Mouse (Mus musculus) intestine, embryonic 14.5 days (tissue): ENCODE measurements around the gene Lama2. TPM values are rescaled to one million over a fixed set of nuclear protein-coding genes. Genes with fewer than 3 reads are reported as not detected.

Experiments
- ATAC-seq: fragments of 200-750 bp; cut with Nextera tagmentation; replicated peaks from 2 replicates; pipeline ENCODE4 v1.8.0; 2017; ENCODE audit warnings: low read depth, moderate number of reproducible peaks, moderate TSS enrichment, moderate library complexity; ENCODE audit not compliant: low FRiP score, low TSS enrichment
- DNase-seq: peaks from one replicate; pipeline ENCODE4 v3.0.0-alpha.2; 2018; ENCODE audit warnings: low spot score
- H3K27ac ChIP-seq: fragments of 300-500 bp; sonication (generic); 2 replicates; pipeline ENCODE4 v1.5.1; 2014; ENCODE audit warnings: low read depth, mild to moderate bottlenecking, control low read depth
- H3K27me3 ChIP-seq: fragments of 300-500 bp; sonication (generic); replicated peaks from 2 replicates; pipeline ENCODE4 v1.6.1; 2014; ENCODE audit warnings: low read length, control low read depth; ENCODE audit not compliant: control insufficient read depth, insufficient read depth
- H3K36me3 ChIP-seq: fragments of 300-500 bp; sonication (generic); 2 replicates; pipeline ENCODE4 v1.6.1; 2014; ENCODE audit warnings: low read length, control low read depth; ENCODE audit not compliant: control insufficient read depth, insufficient read depth
- H3K4me1 ChIP-seq: fragments of 300-500 bp; sonication (generic); replicated peaks from 2 replicates; pipeline ENCODE4 v1.6.1; 2014; ENCODE audit warnings: low read length, control low read depth, mixed read lengths; ENCODE audit not compliant: control insufficient read depth, insufficient read depth
- H3K4me2 ChIP-seq: fragments of 300-500 bp; sonication (generic); 2 replicates; pipeline ENCODE4 v1.6.1; 2014; ENCODE audit warnings: low read length
- H3K4me3 ChIP-seq: fragments of 300-500 bp; sonication (generic); 2 replicates; pipeline ENCODE4 v1.5.1; 2014; ENCODE audit warnings: low read depth, low read length, control low read depth, mixed read lengths
- H3K9ac ChIP-seq: fragments of 300-500 bp; sonication (generic); 2 replicates; pipeline ENCODE4 v1.6.1; 2014; ENCODE audit warnings: mild to moderate bottlenecking, low read length
- H3K9me3 ChIP-seq: fragments of 300-500 bp; sonication (generic); 2 replicates; pipeline ENCODE4 v1.6.1; 2016; ENCODE audit warnings: low read length, control low read depth; ENCODE audit not compliant: control insufficient read depth
- WGBS: fragments of 180-500 bp; shearing (Covaris S2); extraction: QIAGEN DNeasy Blood & Tissue Kit; methylation state at CpG from one replicate; pipeline ENCODE4 v1.1.7; 2014; 5-methylcytosine and 5-hydroxymethylcytosine counted together
- polyA plus RNA-seq: library from polyadenylated mRNA; unstranded; fragments of >200 nt; fragmentation: Nextera tagmentation; extraction: Ambion mirVana; gene quantifications from 2 replicates; pipeline ENCODE4 v1.2.1, GENCODE M21; 2014

Gene Lama2
- polyA plus RNA-seq, 1 experiment from 2014 or later, result 9.8 TPM

DNA sequence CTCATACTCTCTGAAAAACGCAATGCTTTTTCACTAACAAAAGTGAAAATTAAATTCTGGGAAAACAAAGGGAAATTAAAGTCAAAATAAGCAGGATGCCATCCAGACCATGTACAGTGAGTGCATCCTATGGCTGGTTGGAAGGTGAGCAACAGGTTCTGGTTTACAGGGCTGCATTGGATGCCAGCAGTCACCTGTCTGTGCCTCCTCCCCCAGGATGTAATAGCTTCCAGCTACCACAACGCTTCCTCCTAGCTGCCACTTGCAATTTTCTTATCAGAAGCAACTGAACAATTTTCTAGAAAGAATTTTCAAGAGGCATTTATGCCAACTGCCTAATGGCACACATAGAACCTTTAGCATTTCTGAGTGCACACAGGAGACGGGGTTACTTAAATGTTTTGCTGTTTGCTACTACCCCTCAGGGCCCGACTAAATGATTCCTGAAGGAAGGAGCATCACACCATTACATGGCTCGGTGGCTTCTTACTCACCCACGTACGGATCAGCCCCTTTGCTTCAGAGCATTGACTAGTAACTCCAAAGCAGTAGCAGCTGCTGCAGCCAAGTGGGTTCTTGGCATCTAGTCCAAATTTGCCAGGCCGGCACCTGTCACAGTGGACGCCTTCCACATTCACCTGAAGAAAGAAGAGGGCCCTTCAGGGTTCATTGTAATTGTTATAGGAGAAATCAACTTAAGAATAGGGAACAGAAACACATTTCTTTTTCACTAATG, 430.8 kb downstream of the Lama2 start:
- Histone ChIP-seq H3K9me3 (no peaks in the 10 kb centered on the region), H3K4me3 (no peak overlapping the region), H3K4me1 (no peaks in the 10 kb centered on the region), H3K9ac (no peak overlapping the region), H3K4me2 (no peak overlapping the region), H3K27me3 (no peaks in the 10 kb centered on the region), H3K27ac (no peak overlapping the region), H3K36me3 (no peaks in the 10 kb centered on the region)
- ATAC-seq (no peak), DNase-seq (no peak)
- WGBS, result 89% methylated on average over 9 of the region's 9 CpGs

DNA sequence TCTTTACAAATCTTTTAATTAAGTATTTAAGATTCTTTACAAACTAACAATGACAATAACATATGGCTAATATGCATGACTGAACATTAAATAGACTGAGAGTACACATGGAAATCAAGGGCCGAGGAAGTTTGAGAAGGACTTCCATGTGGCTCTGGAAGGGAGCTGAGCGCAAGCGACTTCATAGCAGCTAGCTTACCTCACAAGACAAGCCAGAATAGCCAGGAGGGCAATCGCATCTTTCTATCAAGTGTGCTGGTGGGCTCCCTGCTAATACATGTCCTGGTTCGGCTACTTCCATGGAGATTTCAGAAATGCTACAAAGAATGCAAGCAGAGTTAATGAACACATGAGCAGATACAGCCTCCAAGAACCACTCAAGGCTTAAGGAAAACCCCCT, 435.4 kb downstream of the Lama2 start:
- H3K36me3 ChIP-seq, result no peaks in the 10 kb centered on the region
- H3K27ac ChIP-seq, result no peak overlapping the region
- H3K4me1 ChIP-seq, result no peaks in the 10 kb centered on the region
- H3K4me2 ChIP-seq, result no peak overlapping the region
- DNase-seq (no peak), ATAC-seq (no peak)
- H3K4me3 ChIP-seq, result no peak overlapping the region
- H3K9ac ChIP-seq, result no peak overlapping the region
- no peaks in the 10 kb centered on the region for H3K9me3 ChIP-seq
- no peaks in the 10 kb centered on the region for H3K27me3 ChIP-seq
- WGBS, result 90% methylated on average over 5 of the region's 5 CpGs

DNA sequence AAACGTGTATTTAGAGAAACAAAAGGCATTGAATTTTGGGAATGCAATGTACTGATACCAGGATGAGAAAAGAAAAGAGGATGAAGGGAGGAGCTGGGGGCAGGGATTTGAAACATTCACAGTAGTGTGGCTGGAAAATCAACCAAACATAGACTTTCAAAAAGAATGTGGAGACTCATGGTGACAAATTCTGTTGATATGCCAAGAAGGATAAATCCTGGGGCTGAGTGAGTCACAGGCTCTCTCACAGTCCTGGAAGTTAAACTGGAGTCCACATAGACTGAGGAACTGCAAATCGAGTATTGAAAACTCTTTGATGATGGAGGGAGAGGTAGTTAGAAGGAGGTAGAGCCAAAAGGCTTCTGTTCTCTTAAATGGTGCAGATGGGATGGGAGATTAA, 445.3 kb downstream of the Lama2 start:
- H3K27me3 ChIP-seq, result no peaks in the 10 kb centered on the region
- H3K9ac ChIP-seq, result no peak overlapping the region
- no peak overlapping the region for H3K27ac ChIP-seq
- no peaks in the 10 kb centered on the region for H3K9me3 ChIP-seq
- 76% methylated on average over 2 of the region's 2 CpGs for WGBS
- H3K4me2 ChIP-seq, result no peak overlapping the region
- no peak for ATAC-seq
- H3K36me3 ChIP-seq, result no peaks in the 10 kb centered on the region
- DNase-seq, result no peak
- H3K4me3 ChIP-seq, result no peak overlapping the region
- H3K4me1 ChIP-seq, result no peaks in the 10 kb centered on the region

DNA sequence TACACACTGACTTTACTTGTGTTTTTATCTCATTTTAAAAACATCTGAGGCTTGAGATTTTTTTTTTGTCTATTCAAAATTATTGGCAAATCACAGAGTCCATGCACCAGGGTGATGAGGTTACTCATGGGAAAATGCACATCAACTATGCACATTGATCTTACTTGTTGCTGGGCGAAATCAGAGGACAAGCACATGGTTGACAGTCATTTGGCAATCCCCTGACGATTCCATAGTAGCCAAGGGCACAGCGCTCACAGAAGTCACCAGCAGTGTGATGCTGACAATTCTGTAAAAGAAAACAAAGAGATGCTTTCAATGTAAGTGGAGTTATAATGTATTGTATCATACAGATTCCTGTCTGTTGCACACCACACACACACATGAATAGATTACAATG, 454.8 kb downstream of the Lama2 start:
- H3K4me3 ChIP-seq, result no peak overlapping the region
- no peaks in the 10 kb centered on the region for H3K9me3 ChIP-seq
- no peak for DNase-seq
- H3K4me2 ChIP-seq, result no peak overlapping the region
- ATAC-seq, result no peak
- no peaks in the 10 kb centered on the region for H3K27me3 ChIP-seq
- H3K9ac ChIP-seq, result no peak overlapping the region
- H3K4me1 ChIP-seq, result no peaks in the 10 kb centered on the region
- 83% methylated on average over 3 of the region's 3 CpGs for WGBS
- no peak overlapping the region for H3K27ac ChIP-seq
- no peaks in the 10 kb centered on the region for H3K36me3 ChIP-seq

DNA sequence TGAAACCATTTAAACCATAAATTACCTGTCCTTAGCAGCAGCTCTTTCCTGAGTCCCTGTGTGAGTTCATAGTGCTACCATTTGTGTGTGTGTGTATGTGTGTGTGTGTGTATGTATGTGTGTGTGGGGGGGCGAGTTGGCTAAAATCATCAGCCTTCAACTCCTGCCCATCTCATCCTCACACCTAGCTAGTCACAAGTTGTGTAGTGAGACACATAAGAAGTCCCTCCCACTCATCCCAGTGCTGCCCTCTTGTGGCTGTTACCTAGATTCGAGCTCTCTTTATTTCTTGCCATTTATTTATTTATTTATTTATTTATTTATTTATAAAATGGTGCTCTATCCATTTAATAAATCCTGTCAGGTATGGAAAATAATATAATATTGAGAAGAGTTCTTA, 457.2 kb downstream of the Lama2 start:
- Histone ChIP-seq H3K9ac (no peak overlapping the region), H3K4me2 (no peak overlapping the region), H3K9me3 (no peaks in the 10 kb centered on the region), H3K27me3 (no peaks in the 10 kb centered on the region), H3K4me3 (no peak overlapping the region), H3K27ac (no peak overlapping the region), H3K36me3 (no peaks in the 10 kb centered on the region), H3K4me1 (no peaks in the 10 kb centered on the region)
- WGBS, result 89% methylated on average over 2 of the region's 2 CpGs
- ATAC-seq (no peak), DNase-seq (no peak)

DNA sequence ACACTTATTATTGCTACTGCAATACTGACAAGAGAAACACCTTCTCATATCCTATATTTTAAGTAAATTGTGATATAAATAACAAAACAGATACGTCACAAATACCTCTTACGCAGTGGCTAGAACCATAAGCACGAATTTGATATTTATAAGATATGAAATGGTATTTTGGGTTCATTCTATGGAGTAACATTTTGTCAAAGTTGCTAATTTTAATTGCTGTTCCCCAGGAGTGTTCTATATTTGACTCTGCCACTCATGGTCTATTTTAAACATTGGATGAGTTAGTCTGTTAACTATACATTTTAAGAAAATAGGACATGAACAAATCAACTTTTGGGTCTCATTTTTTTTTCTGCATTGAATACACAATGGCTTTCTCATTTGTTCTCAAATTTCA, 469.3 kb downstream of the Lama2 start:
- Histone ChIP-seq H3K36me3 (no peaks in the 10 kb centered on the region), H3K4me3 (no peak overlapping the region), H3K4me2 (no peak overlapping the region), H3K27ac (no peak overlapping the region), H3K9ac (no peak overlapping the region), H3K9me3 (no peaks in the 10 kb centered on the region), H3K27me3 (no peaks in the 10 kb centered on the region), H3K4me1 (no peaks in the 10 kb centered on the region)
- DNase-seq (no peak), ATAC-seq (no peak)
- 90% methylated on average over 3 of the region's 3 CpGs for WGBS

DNA sequence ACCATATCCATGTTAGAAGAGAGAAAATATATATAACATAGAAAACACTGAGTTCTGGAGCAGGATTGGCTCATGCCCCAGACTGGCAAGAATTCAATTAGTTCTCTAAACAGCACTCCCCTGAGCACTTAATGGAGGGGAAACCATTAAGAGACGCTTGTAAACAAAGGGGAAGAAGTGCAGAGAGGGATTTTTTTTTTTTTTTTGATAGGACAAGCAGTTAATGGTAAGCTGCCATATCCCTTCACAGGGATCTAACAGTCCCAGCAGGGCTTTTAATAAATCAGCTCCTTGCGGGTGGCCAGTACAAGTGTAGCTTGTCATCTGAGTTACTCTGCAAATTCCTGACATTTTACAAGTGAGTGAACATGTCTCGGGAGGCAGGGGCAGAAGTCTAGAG, 479.1 kb downstream of the Lama2 start:
- 29% methylated on average over 3 of the region's 3 CpGs for WGBS
- no peaks in the 10 kb centered on the region for H3K4me1 ChIP-seq
- no peak for DNase-seq

DNA sequence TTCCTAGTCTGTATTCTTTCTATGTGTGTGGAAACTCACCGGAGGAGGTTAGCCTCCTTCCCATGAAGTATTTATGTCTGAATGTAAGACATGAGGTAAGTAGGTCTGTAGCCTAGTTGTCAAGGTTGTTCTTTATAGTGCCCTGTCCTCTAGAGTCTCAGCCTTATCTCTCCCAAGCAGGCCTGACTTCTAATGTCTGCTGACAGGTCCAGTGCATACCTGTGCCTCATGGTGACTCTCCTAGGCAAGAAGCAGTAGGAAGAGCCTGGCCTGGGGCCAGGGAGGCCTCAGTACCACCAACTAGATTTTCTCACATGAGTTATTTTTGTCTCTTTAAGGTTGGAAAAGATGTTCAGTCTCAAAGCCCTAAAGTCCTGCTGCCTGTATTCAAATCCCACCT, 483.8 kb downstream of the Lama2 start:
- 87% methylated on average over 1 of the region's 1 CpGs for WGBS

More for the DNA sequence above, 479.1 kb downstream of the Lama2 start:
- Histone ChIP-seq H3K9me3 (no peaks in the 10 kb centered on the region), H3K4me3 (no peak overlapping the region), H3K4me2 (no peak overlapping the region), H3K36me3 (no peaks in the 10 kb centered on the region), H3K9ac (no peak overlapping the region), H3K27me3 (no peaks in the 10 kb centered on the region), H3K27ac (no peak overlapping the region)
- ATAC-seq, result no peak

DNA sequence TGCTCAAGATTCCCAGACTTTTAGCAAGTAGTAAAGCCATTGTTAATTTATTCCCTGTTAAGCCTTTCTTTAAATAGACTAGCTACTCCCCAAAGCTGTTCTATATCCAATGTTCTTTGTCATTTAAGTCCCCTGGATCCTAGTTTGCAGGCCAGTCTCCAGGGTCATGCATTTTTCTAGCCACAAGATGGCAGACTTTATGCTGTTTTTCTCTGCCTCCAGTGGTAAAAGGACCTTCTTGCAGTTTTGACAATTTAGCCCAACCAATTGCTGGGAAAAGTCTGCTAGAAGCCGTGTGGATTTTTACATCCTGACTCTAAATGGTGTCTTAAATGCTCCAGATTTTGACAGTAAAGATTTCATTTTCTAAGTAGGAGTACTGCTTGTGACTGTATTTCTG, 486.4 kb downstream of the Lama2 start:
- 2% methylated on average over 1 of the region's 1 CpGs for WGBS
- ATAC-seq (0 out of 2 replicates have a peak, but pooled peaks have one; percentile 43), DNase-seq (peak; percentile 69)
- peak overlapping the region; percentile 23; the same call in 1 of the 2 replicates for H3K4me2 ChIP-seq
- no peak overlapping the region for H3K9ac ChIP-seq
- H3K27ac ChIP-seq, result no peak overlapping the region
- H3K9me3 ChIP-seq, result no peaks in the 10 kb centered on the region
- no peaks in the 10 kb centered on the region for H3K36me3 ChIP-seq
- H3K27me3 ChIP-seq, result no peaks in the 10 kb centered on the region
- peaks cover 11% of the 10 kb centered on the region for H3K4me1 ChIP-seq
- no peak overlapping the region for H3K4me3 ChIP-seq

More for the DNA sequence above, 483.8 kb downstream of the Lama2 start:
- Histone ChIP-seq H3K4me1 (peaks cover 11% of the 10 kb centered on the region), H3K9me3 (no peaks in the 10 kb centered on the region), H3K27ac (no peak overlapping the region), H3K4me2 (no peak overlapping the region), H3K9ac (no peak overlapping the region), H3K4me3 (no peak overlapping the region), H3K36me3 (no peaks in the 10 kb centered on the region), H3K27me3 (no peaks in the 10 kb centered on the region)
- ATAC-seq (no peak), DNase-seq (no peak)
